Mouse (Mus musculus) CD8-positive naive resting alpha-beta T cell, adult 2 months (primary cell): ENCODE results near the gene Chrm4.
A peak's percentile ranks its signal among the peaks of the same experiment; 100 is the strongest.

Experiments used
- DNase-seq, 2 experiments: peaks; one replicate each; pipeline ENCODE4 v3.0.0; 2022; ENCODE audit warnings: low read depth in 2 of 2, low spot score in 2 of 2

Chrm4 gene

GRCm38 (mm10) chr2:91939303-91939935 is 12.4 kb downstream of the Chrm4 start:
- no peak for DNase-seq

GRCm38 (mm10) chr2:91942356-91942755 is 15.3 kb downstream of the Chrm4 start:
- no peak for DNase-seq

- DNase-seq = peak; percentile 83 to 89
These were observed 17.3 kb downstream of the Chrm4 start for GRCm38 (mm10) chr2:91944170-91944950.

GRCm38 (mm10) chr2:91945483-91945882 is 18.4 kb downstream of the Chrm4 start, which contains the start of gene Gm9821:
Gene Gm9821 (plus strand): TSS chr2:91945703.
- no peak for DNase-seq

GRCm38 (mm10) chr2:91946836-91947235 is 19.8 kb downstream of the Chrm4 start:
- no peak for DNase-seq

GRCm38 (mm10) chr2:91947397-91948150 is 20.5 kb downstream of the Chrm4 start:
- no peak for DNase-seq

GRCm38 (mm10) chr2:91948151-91948509 is 21.1 kb downstream of the Chrm4 start:
- DNase-seq = no peak

GRCm38 (mm10) chr2:91948792-91949241 is 21.8 kb downstream of the Chrm4 start:
- no peak for DNase-seq

- no peak for DNase-seq
These were observed 22.6 kb downstream of the Chrm4 start for GRCm38 (mm10) chr2:91949411-91950274.

- DNase-seq = peak in 1 of 2 experiments; percentile 35
These were observed 23.4 kb downstream of the Chrm4 start for GRCm38 (mm10) chr2:91950275-91951085.

GRCm38 (mm10) chr2:91953825-91954224 is 26.8 kb downstream of the Chrm4 start:
- no peak for DNase-seq

- no peak for DNase-seq
These were observed 28.1 kb downstream of the Chrm4 start for GRCm38 (mm10) chr2:91955121-91955591.

GRCm38 (mm10) chr2:91955875-91956274 is 28.8 kb downstream of the Chrm4 start:
- no peak for DNase-seq

GRCm38 (mm10) chr2:91957096-91957495 is 30.0 kb downstream of the Chrm4 start:
- DNase-seq = no peak

- no peak for DNase-seq
These were observed 31.0 kb downstream of the Chrm4 start for GRCm38 (mm10) chr2:91958049-91958448.

- no peak for DNase-seq
These were observed 31.8 kb downstream of the Chrm4 start for GRCm38 (mm10) chr2:91958701-91959457.

GRCm38 (mm10) chr2:91959544-91960410 is 32.7 kb downstream of the Chrm4 start:
- DNase-seq = no peak

GRCm38 (mm10) chr2:91960459-91960858 is 33.4 kb downstream of the Chrm4 start:
- DNase-seq = no peak
